Mouse (Mus musculus) bone marrow macrophage, adult 2 months (primary cell): ENCODE measurements at regions not wholly inside any gene's neighbourhood (a gene's known extent, or its start where the extent isn't known, plus 50 kb on each side); places are given as distances from the start of the nearest gene placed in this dataset.

Experiments used
- CTCF ChIP-seq: IDR thresholded peaks from 2 replicates; pipeline ENCODE4 v1.5.1; 2012; ENCODE audit warnings: low read depth, mild to moderate bottlenecking, low read length, moderate library complexity
- POLR2A ChIP-seq: IDR thresholded peaks from 2 replicates; pipeline ENCODE4 v1.6.1; 2012; ENCODE audit warnings: mild to moderate bottlenecking, low read depth, low read length, borderline replicate concordance

DNA sequence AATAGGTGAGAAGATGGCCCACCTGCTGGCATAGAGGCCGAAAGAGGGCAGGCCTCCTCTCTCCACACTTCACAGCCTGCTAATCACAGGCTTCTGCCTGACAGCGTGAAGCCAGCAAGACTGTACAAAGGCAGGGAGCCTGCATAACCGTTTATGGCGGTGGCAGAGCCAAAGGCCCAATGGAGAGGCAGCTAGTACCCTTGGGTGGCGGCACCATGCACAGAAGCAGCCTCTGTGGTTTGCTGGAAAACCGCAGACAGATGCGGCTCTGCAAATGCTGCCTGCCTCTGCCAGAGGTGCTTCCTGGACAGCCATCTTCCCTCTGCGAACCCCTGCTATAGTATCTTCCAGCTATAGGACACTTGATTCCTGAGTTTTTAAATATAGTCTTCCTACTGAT, 86.2 kb downstream of the Cpn2 start:
- no peak for TF ChIP-seq POLR2A
- TF ChIP-seq CTCF = no peak
